Mouse (Mus musculus) limb, embryonic 14.5 days (tissue): ENCODE results near the gene Gm20388. TPM values are rescaled to one million over a fixed set of nuclear protein-coding genes. Genes with fewer than 3 reads are reported as not detected.

Experiments
- ATAC-seq: fragments of 200-750 bp; cut with Nextera tagmentation; 2 replicates; pipeline ENCODE4 v1.8.0; 2017; ENCODE audit warnings: low read depth, moderate number of reproducible peaks, moderate TSS enrichment; ENCODE audit not compliant: low FRiP score
- DNase-seq: peaks from one replicate; pipeline ENCODE4 v3.0.0-alpha.2; 2015; ENCODE audit warnings: low spot score
- H3K27ac ChIP-seq: fragments of 300-500 bp; sonication (generic); replicated peaks from 2 replicates; pipeline ENCODE4 v1.5.1; 2014; ENCODE audit warnings: low read depth, mild to moderate bottlenecking, low read length, moderate library complexity, mixed read lengths
- H3K27me3 ChIP-seq: fragments of 300-500 bp; sonication (generic); 2 replicates; pipeline ENCODE4 v1.6.1; 2014; ENCODE audit warnings: low read length, mixed read lengths; ENCODE audit not compliant: control insufficient read depth, insufficient read depth
- H3K36me3 ChIP-seq: fragments of 300-500 bp; sonication (generic); 2 replicates; pipeline ENCODE4 v1.6.1; 2014; ENCODE audit warnings: mild to moderate bottlenecking, low read length, moderate library complexity, mixed read lengths; ENCODE audit not compliant: control insufficient read depth, insufficient read depth
- H3K4me1 ChIP-seq: fragments of 300-500 bp; sonication (generic); 2 replicates; pipeline ENCODE4 v1.6.1; 2014; ENCODE audit warnings: antibody characterized with exemption, low read length, mixed read lengths; ENCODE audit not compliant: control insufficient read depth, insufficient read depth
- H3K4me2 ChIP-seq: fragments of 300-500 bp; sonication (generic); replicated peaks from 2 replicates; pipeline ENCODE4 v1.6.1; 2014; ENCODE audit warnings: low read depth, mild to moderate bottlenecking, low read length, moderate library complexity; ENCODE audit not compliant: severe bottlenecking
- H3K4me3 ChIP-seq: fragments of 300-500 bp; sonication (generic); replicated peaks from 2 replicates; pipeline ENCODE4 v1.5.1; 2014; ENCODE audit warnings: low read length
- H3K9ac ChIP-seq: fragments of 300-500 bp; sonication (generic); 2 replicates; pipeline ENCODE4 v1.6.1; 2014; ENCODE audit warnings: mild to moderate bottlenecking, low read depth, low read length, moderate library complexity; ENCODE audit not compliant: severe bottlenecking
- H3K9me3 ChIP-seq: fragments of 300-500 bp; sonication (generic); 2 replicates; pipeline ENCODE4 v1.6.1; 2016; ENCODE audit warnings: low read length; ENCODE audit not compliant: control insufficient read depth
- POLR2A ChIP-seq: fragments of 200-500 bp; IDR thresholded peaks from 2 replicates; pipeline ENCODE4 v1.8.0; 2012; ENCODE audit warnings: inconsistent platforms, mild to moderate bottlenecking, moderate library complexity, borderline replicate concordance; ENCODE audit not compliant: insufficient read depth, insufficient read length; ENCODE audit errors: extremely low read depth
- WGBS: fragments of 180-500 bp; shearing (Covaris S2); extraction: QIAGEN DNeasy Blood & Tissue Kit; methylation state at CpG from one replicate; pipeline ENCODE4 v1.1.7; 2014; 5-methylcytosine and 5-hydroxymethylcytosine counted together
- polyA plus RNA-seq, 2 experiments: library from polyadenylated mRNA; depleted of rRNA in 1 of 2; stranded (reverse) in 1 of 2; unstranded in 1 of 2; fragments of >200 nt; fragmentation: Nextera tagmentation in 1 of 2; extraction: Ambion mirVana in 1 of 2; gene quantifications; 2 replicates each; pipeline versions ENCODE4 v1.2.1 to v1.2.3; 2012 to 2014

The Gm20388 gene
- polyA plus RNA-seq, 2 experiments, result 1.9 to 49.9 TPM

DNA sequence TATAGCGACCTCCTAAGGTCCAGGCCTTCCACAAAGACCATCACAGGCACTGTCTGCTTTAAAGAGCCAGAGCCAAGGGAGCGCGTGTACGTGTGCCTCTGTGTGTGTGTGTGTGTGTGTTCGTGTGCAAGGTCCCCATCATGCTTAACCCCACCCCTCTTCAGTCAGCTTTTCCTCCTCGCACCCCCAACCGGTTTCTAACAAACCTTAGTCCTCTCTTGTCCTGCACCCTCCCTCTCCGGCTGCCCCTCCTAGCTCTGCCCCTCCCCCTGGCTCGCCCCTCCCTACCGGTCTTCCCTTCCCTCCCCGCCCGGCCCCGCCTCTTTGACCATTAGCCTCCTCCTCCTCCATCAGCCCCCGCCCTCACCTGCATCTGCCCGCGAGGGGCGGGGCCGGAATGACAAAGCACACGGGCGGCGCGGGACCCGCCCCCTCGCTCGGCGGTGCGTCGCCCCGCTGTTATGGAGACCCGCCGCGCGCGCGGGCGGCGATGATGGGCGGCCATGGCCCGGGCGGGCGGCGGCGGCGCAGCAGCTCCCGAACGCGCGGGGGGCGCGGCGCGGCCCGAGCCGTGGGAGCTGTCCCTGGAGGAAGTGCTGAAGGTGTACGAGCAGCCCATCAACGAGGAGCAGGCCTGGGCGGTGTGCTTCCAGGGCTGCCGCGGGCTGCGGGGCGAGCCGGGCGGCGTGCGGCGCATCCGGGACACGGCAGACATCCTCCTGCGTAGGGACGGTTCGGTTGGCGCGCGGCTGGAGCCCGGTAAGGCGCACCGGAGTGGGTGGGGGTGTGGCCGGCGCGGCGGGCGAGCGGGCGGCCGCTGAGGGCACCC lies 3421.8 kb downstream of the Gm20388 start, which contains the start of gene Spire2:
Spire2 (plus strand) TSS at position 452 of the 829 bp plus-strand sequence.
- WGBS, result 1% methylated on average over 42 of the region's 85 CpGs
- peak within 1 kb of the TSS; percentile 52 for H3K4me3 ChIP-seq
- H3K4me1 ChIP-seq, result 0 out of 2 replicates have a peak, but pooled peaks cover 5% of the 10 kb centered on the region
- peak; percentile 88 for ATAC-seq
- H3K27ac ChIP-seq, result no peak within 1 kb of the TSS
- H3K36me3 ChIP-seq, result no peaks in the 10 kb centered on the region
- H3K4me2 ChIP-seq, result peak within 1 kb of the TSS; percentile 83
- TF ChIP-seq POLR2A, result no peak
- peaks cover 17% of the 10 kb centered on the region for H3K27me3 ChIP-seq
- peak; percentile 58 for DNase-seq
- H3K9me3 ChIP-seq, result no peaks in the 10 kb centered on the region
- peak within 1 kb of the TSS; percentile 38 for H3K9ac ChIP-seq

- Histone ChIP-seq H3K9ac (peak overlapping the region; percentile 38), H3K27me3 (peaks cover 17% of the 10 kb centered on the region), H3K4me3 (peak overlapping the region; percentile 52), H3K4me1 (0 out of 2 replicates have a peak, but pooled peaks cover 5% of the 10 kb centered on the region), H3K27ac (no peak overlapping the region), H3K36me3 (no peaks in the 10 kb centered on the region), H3K9me3 (no peaks in the 10 kb centered on the region), H3K4me2 (peak overlapping the region; percentile 83)
- no peak for DNase-seq
- WGBS, result 2% methylated on average over 21 of the region's 21 CpGs
- TF ChIP-seq POLR2A, result no peak
- ATAC-seq, result 0 out of 2 replicates have a peak, but pooled peaks have one; percentile 15
Measured at GRCm38 (mm10) chr8:123333091-123333587, 3422.5 kb downstream of the Gm20388 start.

- DNase-seq (no peak), ATAC-seq (no peak)
- H3K27me3 ChIP-seq, result peaks cover 17% of the 10 kb centered on the region
- WGBS, result 10% methylated on average over 7 of the region's 7 CpGs
- H3K4me1 ChIP-seq, result 0 out of 2 replicates have a peak, but pooled peaks cover 5% of the 10 kb centered on the region
- no peak for TF ChIP-seq POLR2A
- no peak overlapping the region for H3K27ac ChIP-seq
- no peaks in the 10 kb centered on the region for H3K36me3 ChIP-seq
- H3K4me3 ChIP-seq, result no peak overlapping the region
- H3K9ac ChIP-seq, result no peak overlapping the region
- H3K4me2 ChIP-seq, result no peak overlapping the region
- no peaks in the 10 kb centered on the region for H3K9me3 ChIP-seq
Measured at GRCm38 (mm10) chr8:123333864-123334263, 3423.2 kb downstream of the Gm20388 start.

- 0 out of 2 replicates have a peak, but pooled peaks cover 5% of the 10 kb centered on the region for H3K4me1 ChIP-seq
- WGBS, result 0% methylated on average over 1 of the region's 1 CpGs
- no peak overlapping the region for H3K4me2 ChIP-seq
- H3K9me3 ChIP-seq, result no peaks in the 10 kb centered on the region
- no peak for TF ChIP-seq POLR2A
- H3K4me3 ChIP-seq, result no peak overlapping the region
- DNase-seq (no peak), ATAC-seq (no peak)
- no peaks in the 10 kb centered on the region for H3K36me3 ChIP-seq
- no peak overlapping the region for H3K27ac ChIP-seq
- no peak overlapping the region for H3K9ac ChIP-seq
- peaks cover 17% of the 10 kb centered on the region for H3K27me3 ChIP-seq
Measured at GRCm38 (mm10) chr8:123334467-123334866, 3423.8 kb downstream of the Gm20388 start.

DNA sequence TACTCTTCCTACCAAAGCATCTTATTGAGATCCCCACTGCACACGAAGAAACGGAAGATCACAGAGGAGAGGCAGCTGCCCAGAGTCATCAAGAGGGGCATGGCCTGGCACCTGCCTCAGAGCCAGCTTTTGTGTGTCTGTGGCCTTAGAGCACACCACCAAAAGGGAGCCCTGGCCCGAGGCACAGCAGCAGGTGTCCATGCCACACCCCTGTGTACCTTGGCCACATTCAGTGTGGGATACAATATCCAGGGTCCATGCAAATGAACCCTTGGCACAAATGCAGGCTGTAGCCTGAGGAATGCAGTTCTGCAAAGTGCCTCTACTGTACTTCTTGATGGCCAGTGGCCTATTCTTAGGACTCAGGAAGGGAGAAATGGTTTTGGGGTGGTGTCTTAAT lies 3426.8 kb downstream of the Gm20388 start:
- no peak for TF ChIP-seq POLR2A
- no peak overlapping the region for H3K4me3 ChIP-seq
- no peak overlapping the region for H3K4me2 ChIP-seq
- 0 out of 2 replicates have a peak, but pooled peaks cover 5% of the 10 kb centered on the region for H3K4me1 ChIP-seq
- DNase-seq (no peak), ATAC-seq (no peak)
- no peak overlapping the region for H3K9ac ChIP-seq
- peaks cover 17% of the 10 kb centered on the region for H3K27me3 ChIP-seq
- H3K27ac ChIP-seq, result no peak overlapping the region
- no peaks in the 10 kb centered on the region for H3K36me3 ChIP-seq
- WGBS, result 86% methylated on average over 3 of the region's 3 CpGs
- no peaks in the 10 kb centered on the region for H3K9me3 ChIP-seq
